Mouse (Mus musculus) hindbrain, embryonic 10.5 days (tissue): ENCODE data around the gene Srrm3. TPM values are rescaled to one million over a fixed set of nuclear protein-coding genes. Genes with fewer than 3 reads are reported as not detected.

Experiments used
- DNase-seq: peaks from one replicate; pipeline ENCODE4 v3.0.0-alpha.2; 2017; ENCODE audit warnings: low spot score
- H3K27ac ChIP-seq: fragments of 300-500 bp; sonication (generic); 2 replicates; pipeline ENCODE4 v1.5.1; 2016; ENCODE audit warnings: mild to moderate bottlenecking, moderate library complexity
- H3K27me3 ChIP-seq: fragments of 300-500 bp; sonication (generic); 2 replicates; pipeline ENCODE4 v1.6.1; 2016; ENCODE audit warnings: mild to moderate bottlenecking; ENCODE audit not compliant: poor library complexity, insufficient read depth, severe bottlenecking
- H3K36me3 ChIP-seq: fragments of 300-500 bp; sonication (generic); 2 replicates; pipeline ENCODE4 v1.6.1; 2016; ENCODE audit warnings: mild to moderate bottlenecking, moderate library complexity
- H3K4me1 ChIP-seq: fragments of 300-500 bp; sonication (generic); replicated peaks from 2 replicates; pipeline ENCODE4 v1.6.1; 2016; ENCODE audit warnings: mild to moderate bottlenecking
- H3K4me3 ChIP-seq: fragments of 300-500 bp; sonication (generic); 2 replicates; pipeline ENCODE4 v1.5.1; 2016; ENCODE audit warnings: mild to moderate bottlenecking, moderate library complexity
- H3K9me3 ChIP-seq: fragments of 300-500 bp; sonication (generic); 2 replicates; pipeline ENCODE4 v1.6.1; 2016; ENCODE audit warnings: mild to moderate bottlenecking, moderate library complexity
- WGBS: fragments of 180-500 bp; shearing (Covaris S2); methylation state at CpG from one replicate; pipeline ENCODE4 v1.1.7; 2016; 5-methylcytosine and 5-hydroxymethylcytosine counted together
- polyA plus RNA-seq: library from polyadenylated mRNA; unstranded; fragments of >200 nt; fragmentation: Nextera tagmentation; extraction: Ambion mirVana; gene quantifications from 2 replicates; pipeline ENCODE4 v1.2.1, GENCODE M21; 2016

The Srrm3 gene
- polyA plus RNA-seq, 1 experiment from 2014 or later: 38.5 TPM

DNA sequence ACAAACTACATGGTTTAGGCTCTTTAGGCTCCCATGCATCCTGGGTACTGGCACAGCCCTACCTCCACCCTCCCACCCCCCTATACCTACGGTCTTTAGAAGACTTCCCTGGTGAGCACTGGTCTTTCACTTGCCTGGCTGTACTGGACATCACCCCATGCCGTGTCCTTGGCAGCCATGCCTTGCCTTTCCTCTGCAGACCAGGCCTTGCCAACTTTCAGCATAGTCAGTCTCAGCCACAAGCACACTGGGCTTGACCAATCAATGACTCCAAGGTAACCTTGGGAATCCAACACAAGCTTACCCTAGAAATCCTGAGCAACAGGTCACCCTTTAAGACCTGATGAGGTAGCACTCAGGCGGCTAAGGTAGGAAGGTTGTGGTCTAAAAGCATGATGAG lies 109.9 kb downstream of the Srrm3 start:
- 0 out of 2 replicates have a peak, but pooled peaks cover 7% of the 10 kb centered on the region for H3K4me1 ChIP-seq
- WGBS: 95% methylated on average over 3 of the region's 3 CpGs
- H3K4me3 ChIP-seq: no peak overlapping the region
- no peaks in the 10 kb centered on the region for H3K27me3 ChIP-seq
- DNase-seq: no peak
- H3K27ac ChIP-seq: no peak overlapping the region
- H3K9me3 ChIP-seq: no peaks in the 10 kb centered on the region
- H3K36me3 ChIP-seq: peaks cover 98% of the 10 kb centered on the region

DNA sequence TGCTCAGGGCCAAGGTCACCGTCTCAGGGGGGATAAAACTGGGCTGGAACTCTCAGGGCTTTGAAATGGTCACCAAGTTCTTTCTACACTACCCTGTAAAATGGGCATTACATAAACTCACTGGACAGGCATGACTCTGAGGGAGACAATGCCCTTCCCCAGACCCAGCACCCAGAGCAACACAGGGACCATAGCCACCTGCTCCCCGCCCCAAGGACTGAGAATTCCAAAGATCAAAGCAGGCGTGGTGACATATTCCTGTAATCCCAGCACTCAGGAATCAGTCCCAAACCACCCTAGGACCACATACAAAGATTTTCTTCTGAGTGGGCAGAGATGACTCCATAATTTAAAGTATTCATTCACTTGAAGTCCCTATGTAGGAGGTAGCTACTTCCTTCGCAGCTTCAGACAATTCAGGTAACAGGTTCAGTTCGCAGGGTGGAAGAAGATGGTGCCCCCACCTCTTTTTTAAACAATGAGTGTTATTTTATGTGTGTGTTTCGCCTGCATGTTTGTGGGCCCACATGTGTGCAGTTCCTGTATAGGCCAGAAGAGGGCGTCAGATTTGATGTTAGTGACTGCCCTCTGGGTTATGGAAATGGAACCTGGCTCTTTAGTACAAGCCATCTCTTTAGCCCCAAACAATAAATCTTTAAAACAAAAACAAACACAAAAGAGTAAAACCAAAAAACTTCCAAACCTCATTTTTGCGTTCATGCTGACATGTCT lies 110.8 kb downstream of the Srrm3 start:
- H3K27ac ChIP-seq: no peak overlapping the region
- no peak for DNase-seq
- H3K4me1 ChIP-seq: 0 out of 2 replicates have a peak, but pooled peaks cover 7% of the 10 kb centered on the region
- no peaks in the 10 kb centered on the region for H3K27me3 ChIP-seq
- H3K4me3 ChIP-seq: no peak overlapping the region
- H3K9me3 ChIP-seq: no peaks in the 10 kb centered on the region
- WGBS: 91% methylated on average over 8 of the region's 8 CpGs
- H3K36me3 ChIP-seq: peaks cover 98% of the 10 kb centered on the region

DNA sequence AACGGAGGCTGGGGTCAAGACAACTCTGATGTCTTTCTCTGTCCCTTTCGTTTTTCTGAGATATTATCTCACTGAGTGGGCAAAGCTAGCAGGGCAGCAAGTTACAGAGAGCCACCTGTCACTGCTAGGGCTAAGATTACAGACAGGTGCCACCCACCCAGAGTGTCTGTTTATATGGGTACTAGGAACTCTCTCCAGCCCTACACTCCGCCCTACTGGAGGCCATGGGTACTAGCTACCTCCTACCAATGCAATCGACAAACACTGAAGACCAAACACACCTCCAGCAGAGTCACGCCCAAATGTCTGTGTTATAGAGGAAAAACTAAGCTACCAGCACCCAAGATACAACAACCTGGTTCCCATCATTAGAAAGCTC lies 111.4 kb downstream of the Srrm3 start:
- peaks cover 98% of the 10 kb centered on the region for H3K36me3 ChIP-seq

DNA sequence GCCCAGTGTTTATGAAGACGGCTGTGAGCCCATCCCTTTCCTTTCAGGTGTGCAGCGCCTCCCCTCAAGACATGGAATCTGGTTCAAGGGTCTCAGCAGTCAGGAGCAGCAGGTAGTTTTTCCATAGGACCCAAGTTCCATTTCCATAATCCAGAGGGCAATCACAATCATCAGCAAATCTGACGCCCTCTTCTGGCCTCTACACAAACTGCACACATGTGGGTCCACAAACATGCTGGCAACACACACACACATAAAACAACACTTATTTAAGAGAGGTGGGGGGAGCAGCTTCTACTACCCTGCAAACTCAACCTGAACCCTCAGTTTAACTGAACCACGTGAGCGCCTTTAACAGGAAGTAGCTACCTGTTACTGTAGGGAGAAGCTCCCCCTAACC lies 111.9 kb downstream of the Srrm3 start:
- Histone ChIP-seq H3K9me3 (no peaks in the 10 kb centered on the region), H3K27me3 (no peaks in the 10 kb centered on the region), H3K4me1 (0 out of 2 replicates have a peak, but pooled peaks cover 7% of the 10 kb centered on the region), H3K4me3 (no peak overlapping the region), H3K27ac (no peak overlapping the region), H3K36me3 (peaks cover 98% of the 10 kb centered on the region)
- WGBS: 96% methylated on average over 5 of the region's 5 CpGs
- no peak for DNase-seq

More for the DNA sequence above, 111.4 kb downstream of the Srrm3 start:
- Histone ChIP-seq H3K9me3 (no peaks in the 10 kb centered on the region), H3K4me1 (0 out of 2 replicates have a peak, but pooled peaks cover 7% of the 10 kb centered on the region), H3K27ac (no peak overlapping the region), H3K4me3 (no peak overlapping the region), H3K27me3 (no peaks in the 10 kb centered on the region)
- WGBS: 97% methylated on average over 5 of the region's 5 CpGs
- no peak for DNase-seq

GRCm38 (mm10) chr5:135919902-135920301 lies 113.2 kb downstream of the Srrm3 start:
- no peaks in the 10 kb centered on the region for H3K27me3 ChIP-seq

GRCm38 (mm10) chr5:135923901-135924300 lies 117.2 kb downstream of the Srrm3 start:
- Histone ChIP-seq H3K27ac (no peak overlapping the region), H3K9me3 (no peaks in the 10 kb centered on the region), H3K27me3 (no peaks in the 10 kb centered on the region), H3K4me3 (no peak overlapping the region), H3K4me1 (0 out of 2 replicates have a peak, but pooled peaks cover 4% of the 10 kb centered on the region), H3K36me3 (peaks cover 99% of the 10 kb centered on the region)
- DNase-seq: no peak
- WGBS: 95% methylated on average over 7 of the region's 7 CpGs

More at GRCm38 (mm10) chr5:135919902-135920301, 113.2 kb downstream of the Srrm3 start:
- DNase-seq: no peak
- Histone ChIP-seq H3K27ac (no peak overlapping the region), H3K4me3 (no peak overlapping the region), H3K9me3 (no peaks in the 10 kb centered on the region), H3K4me1 (no peaks in the 10 kb centered on the region), H3K36me3 (peaks cover 98% of the 10 kb centered on the region)
- 85% methylated on average over 3 of the region's 3 CpGs for WGBS

Other genes starting within 250 kb of the Srrm3 start
- not detected in 2 replicates for gene Ccl26, start 243.3 kb upstream of the Srrm3 start, polyA plus RNA-seq
- gene Ccl24, start 233.8 kb upstream of the Srrm3 start, polyA plus RNA-seq: 1.1 and 1.9 TPM in 2 replicates
- gene Rhbdd2, start 174.3 kb upstream of the Srrm3 start, polyA plus RNA-seq: 54.9 and 65.6 TPM in 2 replicates
- gene Por, start 136.9 kb upstream of the Srrm3 start, polyA plus RNA-seq: 105 and 106 TPM in 2 replicates
- 67.0 and 74.3 TPM in 2 replicates for gene Tmem120a, start 62.4 kb upstream of the Srrm3 start, polyA plus RNA-seq
- gene Styxl1, start 28.5 kb upstream of the Srrm3 start, polyA plus RNA-seq: 0.24 and 0.43 TPM in 2 replicates
- gene Mdh2, start 28.4 kb upstream of the Srrm3 start, polyA plus RNA-seq: 609 and 683 TPM in 2 replicates
- gene Hspb1, start 81.0 kb downstream of the Srrm3 start, polyA plus RNA-seq: 10.6 and 24.0 TPM in 2 replicates
- 274 and 348 TPM in 2 replicates for gene Ywhag, start 127.7 kb downstream of the Srrm3 start, polyA plus RNA-seq
- gene Ssc4d, start 167.6 kb downstream of the Srrm3 start, polyA plus RNA-seq: 1.3 and 1.6 TPM in 2 replicates
- gene Zp3, start 173.2 kb downstream of the Srrm3 start, polyA plus RNA-seq: not detected in 2 replicates
- gene Dtx2, start 187.9 kb downstream of the Srrm3 start, polyA plus RNA-seq: 34.8 and 38.1 TPM in 2 replicates
- gene Upk3b, start 231.6 kb downstream of the Srrm3 start, polyA plus RNA-seq: 0.09 and 0.26 TPM in 2 replicates
- gene Upk3bl, start 247.6 kb downstream of the Srrm3 start, polyA plus RNA-seq: 1.1 and 1.8 TPM in 2 replicates